Mouse (Mus musculus) heart, adult 2 months (tissue): ENCODE results near the gene Map2k4.

Experiments
- CTCF ChIP-seq: fragments of 200-600 bp; IDR thresholded peaks from 2 replicates; pipeline ENCODE4 v1.8.1; 2022; ENCODE audit warnings: antibody characterized with exemption, mild to moderate bottlenecking, moderate library complexity
- EP300 ChIP-seq: fragments of 200-500 bp; IDR thresholded peaks from 2 replicates; pipeline ENCODE4 v1.6.1; 2011; ENCODE audit warnings: low read depth, low read length, control low read depth; ENCODE audit not compliant: insufficient read depth
- POLR2A ChIP-seq: fragments of 200-500 bp; IDR thresholded peaks from 2 replicates; pipeline ENCODE4 v1.6.1; 2011; ENCODE audit warnings: mild to moderate bottlenecking, low read depth, low read length, control low read depth; ENCODE audit not compliant: insufficient read depth

DNA sequence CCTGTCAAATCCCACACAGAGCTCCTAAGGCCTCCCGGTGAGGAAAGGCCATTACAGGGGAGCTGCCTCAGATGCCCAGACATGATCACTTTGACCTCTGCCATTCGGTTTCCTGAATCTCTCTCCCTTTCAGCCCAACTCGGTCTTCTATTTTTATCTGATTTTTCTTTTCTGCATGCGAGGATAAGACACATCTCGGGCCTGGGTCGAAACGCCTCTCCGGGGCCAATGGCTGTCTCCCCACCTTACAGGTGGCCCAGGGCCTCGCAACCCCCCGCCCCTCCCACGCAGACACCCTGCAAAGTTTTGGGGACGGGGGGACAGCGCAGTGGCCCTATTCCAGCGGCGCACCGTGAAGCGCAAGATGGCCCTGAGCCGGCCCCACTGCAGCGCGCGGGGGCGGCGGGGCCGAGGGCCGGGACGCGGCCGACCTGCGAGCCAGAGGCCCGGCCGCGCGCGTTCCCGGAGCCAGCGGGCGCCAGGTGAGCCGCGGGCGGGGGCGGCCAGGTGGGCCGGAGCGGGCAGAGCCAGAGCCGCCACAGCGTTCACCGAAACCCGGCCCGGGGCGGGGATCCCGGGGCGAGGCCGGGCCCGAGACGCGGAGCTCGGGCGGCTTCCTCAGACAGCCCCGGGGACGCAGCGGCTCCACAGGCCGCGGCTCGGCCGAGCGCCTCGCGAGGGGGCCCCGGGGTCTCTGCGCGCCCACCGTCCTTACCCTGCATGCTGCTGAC is 511 bp downstream of the Map2k4 start:
- TF ChIP-seq CTCF (no peak), POLR2A (no peak), EP300 (no peak)
